Mouse (Mus musculus) cortical plate, adult 2 months (tissue): Measurements from ENCODE around the gene Tmem82.

Experiments
- CTCF ChIP-seq: fragments of 200-500 bp; IDR thresholded peaks from 2 replicates; pipeline ENCODE4 v1.5.1; 2011; ENCODE audit warnings: mild to moderate bottlenecking, control low read depth, low read length; ENCODE audit not compliant: insufficient read depth; ENCODE audit errors: extremely low read depth
- POLR2A ChIP-seq: fragments of 200-500 bp; IDR thresholded peaks from 2 replicates; pipeline ENCODE4 v1.6.1; 2011; ENCODE audit warnings: mild to moderate bottlenecking, low read length, control low read depth; ENCODE audit not compliant: insufficient read depth; ENCODE audit errors: extremely low read depth

- TF ChIP-seq POLR2A (no peak), CTCF (no peak)
These were observed 13.9 kb upstream of the Tmem82 start for GRCm38 (mm10) chr4:141632111-141632873.
